Mouse (Mus musculus): ENCODE results near the gene Hoxa3. TPM values are rescaled to one million over a fixed set of nuclear protein-coding genes. Genes with fewer than 3 reads are reported as not detected.
A peak's percentile ranks its signal among the peaks of the same experiment; 100 is the strongest.

The Hoxa3 gene
- polyA plus RNA-seq, 1 experiment from 2014 or later, result 13.3 TPM

- no peak for ATAC-seq (ENCODE audit: low FRiP score)
- under 1% methylated on average over 9 of the region's 9 CpGs for WGBS
- peaks cover 92% of the 10 kb centered on the region for H3K27me3 ChIP-seq (ENCODE audit: control insufficient read depth, insufficient read depth, low read length)
- no peak overlapping the region for H3K27ac ChIP-seq (ENCODE audit: low read depth, low read length)
- no peak overlapping the region for H3K4me3 ChIP-seq (ENCODE audit: low read depth, low read length)
- no peaks in the 10 kb centered on the region for H3K36me3 ChIP-seq (ENCODE audit: control insufficient read depth, insufficient read depth, low read length)
- no peak overlapping the region for H3K9ac ChIP-seq (ENCODE audit: low read depth, low read length)
- no peaks in the 10 kb centered on the region for H3K9me3 ChIP-seq (ENCODE audit: control insufficient read depth, low read length)
- DNase-seq (ENCODE audit: low spot score), result peak; percentile 61
- H3K4me1 ChIP-seq (replicated peaks; ENCODE audit: control insufficient read depth, insufficient read depth, low read length), result no peaks in the 10 kb centered on the region; the same call in 1 of the 2 replicates
- H3K4me2 ChIP-seq (replicated peaks; ENCODE audit: low read depth, low read length), result no peak overlapping the region
These were observed 28.0 kb upstream of the Hoxa3 start for GRCm38 (mm10) chr6:52241001-52241621.

- WGBS, result 1% methylated on average over 35 of the region's 35 CpGs
- no peaks in the 10 kb centered on the region for H3K4me1 ChIP-seq (replicated peaks; ENCODE audit: control insufficient read depth, insufficient read depth, low read length)
- no peak within 1 kb of the TSS for H3K27ac ChIP-seq (ENCODE audit: low read depth, low read length)
- peak; percentile 61 for DNase-seq (ENCODE audit: low spot score)
- no peak within 1 kb of the TSS for H3K4me3 ChIP-seq (ENCODE audit: low read depth, low read length)
- H3K4me2 ChIP-seq (replicated peaks; ENCODE audit: low read depth, low read length), result no peak within 1 kb of the TSS
- H3K27me3 ChIP-seq (ENCODE audit: control insufficient read depth, insufficient read depth, low read length), result peaks cover 92% of the 10 kb centered on the region
- H3K9ac ChIP-seq (ENCODE audit: low read depth, low read length), result no peak within 1 kb of the TSS
- no peaks in the 10 kb centered on the region for H3K9me3 ChIP-seq (ENCODE audit: control insufficient read depth, low read length)
- no peak for ATAC-seq (ENCODE audit: low FRiP score)
- H3K36me3 ChIP-seq (ENCODE audit: control insufficient read depth, insufficient read depth, low read length), result no peaks in the 10 kb centered on the region
These were observed 27.4 kb upstream of the Hoxa3 start, which contains the start of gene Hoxa10 for GRCm38 (mm10) chr6:52240389-52241000. Gene Hoxa10, minus strand, starts transcription at chr6:52240854.

DNA sequence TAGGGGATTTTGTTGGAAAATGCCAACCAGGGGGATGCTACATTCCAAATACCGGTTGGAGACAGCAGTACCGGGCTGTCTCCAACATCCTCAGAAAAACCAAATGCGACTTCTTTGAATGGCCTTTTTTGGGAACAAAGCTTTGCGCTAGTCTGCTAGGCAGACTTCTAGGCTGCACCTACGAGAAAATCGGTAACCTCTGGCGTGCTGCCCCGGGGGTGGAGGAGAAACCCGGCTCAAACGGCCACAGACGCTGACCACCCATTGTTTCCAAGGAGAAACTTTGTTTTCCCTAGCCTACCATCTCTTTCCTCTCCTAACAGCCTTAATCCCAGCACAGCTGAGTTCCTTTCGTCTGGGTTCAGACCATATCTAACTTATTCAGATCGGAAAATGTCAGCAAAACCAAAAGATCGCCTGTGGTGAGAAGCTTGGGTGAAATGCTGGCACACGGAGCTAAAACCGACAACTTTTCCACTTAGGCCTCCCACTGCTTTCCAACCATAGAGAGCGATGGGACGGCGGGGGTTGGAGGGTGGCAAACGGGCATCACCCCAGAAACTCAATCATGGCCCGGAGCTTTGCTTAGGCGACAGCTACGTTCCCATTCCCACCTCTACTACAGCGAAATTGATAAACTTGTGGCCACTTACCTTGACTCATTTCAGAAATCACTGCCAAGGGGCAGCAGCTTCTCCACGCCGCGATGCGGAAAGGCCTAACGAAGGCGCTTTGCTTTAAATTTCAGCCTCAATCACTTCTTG, 26.7 kb upstream of the Hoxa3 start:
- 1% methylated on average over 30 of the region's 30 CpGs for WGBS
- no peak for ATAC-seq (ENCODE audit: low FRiP score)
- Histone ChIP-seq H3K4me1 (replicated peaks; ENCODE audit: control insufficient read depth, insufficient read depth, low read length) (no peaks in the 10 kb centered on the region), H3K9me3 (ENCODE audit: control insufficient read depth, low read length) (no peaks in the 10 kb centered on the region), H3K4me3 (ENCODE audit: low read depth, low read length) (no peak overlapping the region), H3K4me2 (replicated peaks; ENCODE audit: low read depth, low read length) (no peak overlapping the region), H3K27me3 (ENCODE audit: control insufficient read depth, insufficient read depth, low read length) (peaks cover 92% of the 10 kb centered on the region), H3K27ac (ENCODE audit: low read depth, low read length) (no peak overlapping the region), H3K36me3 (ENCODE audit: control insufficient read depth, insufficient read depth, low read length) (no peaks in the 10 kb centered on the region), H3K9ac (ENCODE audit: low read depth, low read length) (no peak overlapping the region)
- DNase-seq (ENCODE audit: low spot score), result peak; percentile 62

DNA sequence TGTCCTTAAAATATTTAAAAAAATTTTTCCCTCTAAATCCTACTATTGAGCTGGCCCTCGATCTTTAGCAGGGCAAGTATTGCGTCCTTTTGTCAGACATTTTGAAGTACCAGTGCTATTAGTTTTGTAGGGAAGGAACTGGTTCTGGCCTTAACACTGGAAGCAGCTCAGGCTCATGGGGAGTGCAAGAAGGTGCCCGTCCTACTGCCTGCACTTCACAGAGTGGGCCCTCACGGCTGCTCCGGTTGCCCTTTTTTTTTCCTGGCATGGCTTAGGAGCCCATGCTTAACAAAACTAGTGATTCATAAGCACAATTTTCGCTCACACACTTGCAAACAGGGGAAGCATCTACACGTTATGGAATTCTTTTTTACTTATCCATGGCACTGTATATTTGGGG, 25.8 kb upstream of the Hoxa3 start:
- no peaks in the 10 kb centered on the region for H3K36me3 ChIP-seq (ENCODE audit: control insufficient read depth, insufficient read depth, low read length)
- no peak overlapping the region for H3K27ac ChIP-seq (ENCODE audit: low read depth, low read length)
- H3K4me1 ChIP-seq (replicated peaks; ENCODE audit: control insufficient read depth, insufficient read depth, low read length), result 0 out of 2 replicates have a peak, but pooled peaks cover 3% of the 10 kb centered on the region
- WGBS, result under 1% methylated on average over 7 of the region's 7 CpGs
- H3K27me3 ChIP-seq (ENCODE audit: control insufficient read depth, insufficient read depth, low read length), result peaks cover 94% of the 10 kb centered on the region
- H3K4me3 ChIP-seq (ENCODE audit: low read depth, low read length), result no peak overlapping the region
- ATAC-seq (ENCODE audit: low FRiP score), result no peak
- DNase-seq (ENCODE audit: low spot score), result peak; percentile 63
- H3K9ac ChIP-seq (ENCODE audit: low read depth, low read length), result no peak overlapping the region
- no peak overlapping the region for H3K4me2 ChIP-seq (replicated peaks; ENCODE audit: low read depth, low read length)
- H3K9me3 ChIP-seq (ENCODE audit: control insufficient read depth, low read length), result no peaks in the 10 kb centered on the region

- Histone ChIP-seq H3K9me3 (ENCODE audit: control insufficient read depth, low read length) (no peaks in the 10 kb centered on the region), H3K4me2 (replicated peaks; ENCODE audit: low read depth, low read length) (no peak overlapping the region), H3K27me3 (ENCODE audit: control insufficient read depth, insufficient read depth, low read length) (peaks cover 94% of the 10 kb centered on the region), H3K27ac (ENCODE audit: low read depth, low read length) (no peak overlapping the region), H3K4me1 (replicated peaks; ENCODE audit: control insufficient read depth, insufficient read depth, low read length) (0 out of 2 replicates have a peak, but pooled peaks cover 3% of the 10 kb centered on the region), H3K9ac (ENCODE audit: low read depth, low read length) (no peak overlapping the region), H3K4me3 (ENCODE audit: low read depth, low read length) (no peak overlapping the region), H3K36me3 (ENCODE audit: control insufficient read depth, insufficient read depth, low read length) (no peaks in the 10 kb centered on the region)
- no peak for ATAC-seq (ENCODE audit: low FRiP score)
- 3% methylated on average over 7 of the region's 7 CpGs for WGBS
- peak; percentile 64 for DNase-seq (ENCODE audit: low spot score)
These were observed 25.0 kb upstream of the Hoxa3 start for GRCm38 (mm10) chr6:52238155-52238545.

GRCm38 (mm10) chr6:52237346-52238154, 24.4 kb upstream of the Hoxa3 start:
- ATAC-seq (ENCODE audit: low FRiP score) (no peak), DNase-seq (ENCODE audit: low spot score) (peak; percentile 58)
- Histone ChIP-seq H3K36me3 (ENCODE audit: control insufficient read depth, insufficient read depth, low read length) (no peaks in the 10 kb centered on the region), H3K27ac (ENCODE audit: low read depth, low read length) (no peak overlapping the region), H3K4me2 (replicated peaks; ENCODE audit: low read depth, low read length) (no peak overlapping the region), H3K9me3 (ENCODE audit: control insufficient read depth, low read length) (no peaks in the 10 kb centered on the region), H3K27me3 (ENCODE audit: control insufficient read depth, insufficient read depth, low read length) (peaks cover 94% of the 10 kb centered on the region), H3K9ac (ENCODE audit: low read depth, low read length) (no peak overlapping the region), H3K4me3 (ENCODE audit: low read depth, low read length) (no peak overlapping the region), H3K4me1 (replicated peaks; ENCODE audit: control insufficient read depth, insufficient read depth, low read length) (0 out of 2 replicates have a peak, but pooled peaks cover 3% of the 10 kb centered on the region)
- 9% methylated on average over 10 of the region's 10 CpGs for WGBS

- 6% methylated on average over 3 of the region's 3 CpGs for WGBS
- H3K9ac ChIP-seq (ENCODE audit: low read depth, low read length), result no peak overlapping the region
- no peaks in the 10 kb centered on the region for H3K9me3 ChIP-seq (ENCODE audit: control insufficient read depth, low read length)
- no peak for DNase-seq (ENCODE audit: low spot score)
- H3K4me2 ChIP-seq (replicated peaks; ENCODE audit: low read depth, low read length), result no peak overlapping the region
- no peak overlapping the region for H3K4me3 ChIP-seq (ENCODE audit: low read depth, low read length)
- no peak for ATAC-seq (ENCODE audit: low FRiP score)
- H3K4me1 ChIP-seq (replicated peaks; ENCODE audit: control insufficient read depth, insufficient read depth, low read length), result 0 out of 2 replicates have a peak, but pooled peaks cover 3% of the 10 kb centered on the region
- no peaks in the 10 kb centered on the region for H3K36me3 ChIP-seq (ENCODE audit: control insufficient read depth, insufficient read depth, low read length)
- peaks cover 94% of the 10 kb centered on the region for H3K27me3 ChIP-seq (ENCODE audit: control insufficient read depth, insufficient read depth, low read length)
- no peak overlapping the region for H3K27ac ChIP-seq (ENCODE audit: low read depth, low read length)
These were observed 23.7 kb upstream of the Hoxa3 start for GRCm38 (mm10) chr6:52236806-52237205.

DNA sequence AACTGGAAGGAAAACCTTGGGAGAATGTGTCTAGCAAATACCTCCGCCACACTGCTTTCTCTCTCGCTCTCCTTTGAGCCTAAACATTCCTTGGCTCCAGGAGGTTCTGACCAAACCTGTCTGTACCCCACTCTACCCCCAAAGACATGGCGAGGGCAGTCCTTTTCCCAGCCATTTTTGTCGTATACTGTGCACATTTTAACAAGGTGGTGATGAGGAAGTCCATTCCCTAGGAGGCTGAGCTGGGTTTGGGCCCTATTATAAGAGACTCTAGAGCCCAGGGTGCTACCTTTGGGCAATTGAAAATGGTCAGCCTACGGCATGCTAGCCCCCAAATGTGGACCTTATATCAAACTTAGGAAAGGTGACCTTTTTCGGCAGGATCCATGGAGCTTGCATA, 22.7 kb upstream of the Hoxa3 start:
- ATAC-seq (ENCODE audit: low FRiP score), result no peak
- Histone ChIP-seq H3K4me2 (replicated peaks; ENCODE audit: low read depth, low read length) (no peak overlapping the region), H3K27me3 (ENCODE audit: control insufficient read depth, insufficient read depth, low read length) (peaks cover 89% of the 10 kb centered on the region), H3K9ac (ENCODE audit: low read depth, low read length) (no peak overlapping the region), H3K4me3 (ENCODE audit: low read depth, low read length) (no peak overlapping the region), H3K4me1 (replicated peaks; ENCODE audit: control insufficient read depth, insufficient read depth, low read length) (0 out of 2 replicates have a peak, but pooled peaks cover 3% of the 10 kb centered on the region), H3K9me3 (ENCODE audit: control insufficient read depth, low read length) (no peaks in the 10 kb centered on the region), H3K27ac (ENCODE audit: low read depth, low read length) (no peak overlapping the region), H3K36me3 (ENCODE audit: control insufficient read depth, insufficient read depth, low read length) (no peaks in the 10 kb centered on the region)
- no peak for DNase-seq (ENCODE audit: low spot score)
- 20% methylated on average over 6 of the region's 6 CpGs for WGBS
